Mouse (Mus musculus): ENCODE measurements around the gene Hoxb8. TPM values are rescaled to one million over a fixed set of nuclear protein-coding genes. Genes with fewer than 3 reads are reported as not detected.

Hoxb8 gene
- 1 to 10 TPM in 1 of 2 experiments, under 1 TPM in 1; 0.98 to 1.3 TPM for total RNA-seq (2021)
- long read RNA-seq, experiment 1, result 0 reads
- long read RNA-seq, experiment 2, result 0 reads

DNA sequence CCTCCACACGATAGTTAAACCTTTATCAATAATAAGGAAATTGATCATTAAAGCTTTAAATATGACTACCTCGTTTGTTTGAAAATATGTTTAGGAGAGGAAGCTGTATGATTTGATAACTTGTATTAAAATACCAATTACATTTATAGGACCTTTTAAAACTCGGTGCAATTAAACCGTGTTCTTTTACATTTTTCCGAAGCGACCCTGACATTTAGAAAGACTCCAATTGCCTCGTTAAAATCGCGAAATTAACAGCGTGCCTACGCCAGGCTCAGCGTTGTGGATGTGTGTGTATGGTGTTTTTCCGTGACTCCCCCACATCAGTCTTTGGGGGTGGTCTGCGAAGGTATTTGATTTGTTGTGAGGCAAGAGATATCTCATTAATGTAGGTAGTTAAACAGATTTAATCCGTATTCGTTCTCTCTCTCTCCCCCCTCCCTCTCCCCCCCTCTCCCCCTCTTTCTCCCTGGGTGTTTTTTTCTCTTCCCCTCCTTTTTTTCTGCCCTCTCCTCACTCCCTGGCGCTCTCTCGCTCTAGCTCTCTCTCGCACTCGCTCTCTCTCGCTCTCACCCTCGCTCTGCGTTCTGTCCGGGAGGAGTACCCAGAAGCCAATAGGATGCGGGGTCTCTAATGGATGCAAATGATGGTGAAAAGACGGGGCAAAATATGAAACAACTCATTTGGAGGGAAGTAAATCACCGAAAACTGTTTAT is at the start of gene Hoxb8:
Gene Hoxb8 (plus strand): TSS at position 51 of the 716 bp plus-strand sequence.
- no peak for DNase-seq (ENCODE audit: low spot score in 2 of 2)

GRCm38 (mm10) chr11:96234906-96235305 is 46.8 kb upstream of the Hoxb8 start:
- peak; percentile 28 to 44 for DNase-seq (ENCODE audit: low spot score in 2 of 2)

DNA sequence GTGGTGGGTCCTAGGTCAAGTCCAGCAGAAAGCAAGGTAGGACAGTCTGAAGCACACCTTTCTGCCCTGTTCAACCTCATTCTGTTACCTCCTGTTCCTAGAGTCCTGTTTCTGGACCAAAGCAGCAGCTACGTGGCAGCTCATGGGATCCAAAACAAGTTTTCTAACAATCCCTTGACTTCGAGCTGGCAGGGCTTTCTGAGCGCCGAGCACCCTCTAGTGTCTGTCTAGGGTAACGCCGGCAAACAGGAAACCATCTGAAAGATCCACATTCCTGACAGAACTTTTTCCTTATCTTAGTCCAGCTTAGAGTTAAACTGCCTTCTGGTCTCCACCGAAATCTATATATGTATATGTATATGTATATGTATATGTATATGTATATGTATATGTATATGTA is 41.5 kb upstream of the Hoxb8 start:
- peak in 1 of 2 experiments; percentile 47 for DNase-seq (ENCODE audit: low spot score in 2 of 2)

- no peak for DNase-seq (ENCODE audit: low spot score in 2 of 2)
These were observed 30.8 kb upstream of the Hoxb8 start for GRCm38 (mm10) chr11:96250901-96251300.

- DNase-seq (ENCODE audit: low spot score in 2 of 2), result no peak
These were observed 30.1 kb upstream of the Hoxb8 start for GRCm38 (mm10) chr11:96251480-96252031.

GRCm38 (mm10) chr11:96252541-96253120 is 29.1 kb upstream of the Hoxb8 start:
- no peak for DNase-seq (ENCODE audit: low spot score in 2 of 2)

- DNase-seq (ENCODE audit: low spot score in 2 of 2), result no peak
These were observed 27.5 kb upstream of the Hoxb8 start for GRCm38 (mm10) chr11:96254221-96254620.

GRCm38 (mm10) chr11:96255111-96255995 is 26.4 kb upstream of the Hoxb8 start:
- no peak for DNase-seq (ENCODE audit: low spot score in 2 of 2)

DNA sequence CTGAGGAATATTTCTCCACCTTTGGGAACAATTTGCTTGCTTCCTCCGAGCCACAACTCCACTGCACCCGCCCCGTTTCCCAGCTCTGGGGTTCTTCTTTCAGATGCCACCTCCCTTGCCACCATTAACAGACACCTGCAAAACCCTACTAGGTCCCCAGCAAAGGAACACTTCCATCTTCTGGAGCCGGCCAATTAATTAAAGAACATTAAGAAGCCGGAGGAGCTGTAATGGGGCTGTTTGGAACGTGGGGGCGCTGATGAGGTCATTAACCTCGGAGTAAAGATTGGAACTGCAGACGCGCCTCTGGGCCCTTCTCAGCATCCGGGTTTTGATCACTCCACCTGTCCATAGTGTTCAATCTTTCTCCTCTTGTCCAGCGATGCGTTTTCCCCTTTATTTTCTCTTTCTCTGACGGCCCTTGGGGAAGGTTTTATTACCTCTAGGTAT is 25.7 kb upstream of the Hoxb8 start:
- no peak for DNase-seq (ENCODE audit: low spot score in 2 of 2)

GRCm38 (mm10) chr11:96257141-96257540 is 24.6 kb upstream of the Hoxb8 start:
- DNase-seq (ENCODE audit: low spot score in 2 of 2), result no peak

DNA sequence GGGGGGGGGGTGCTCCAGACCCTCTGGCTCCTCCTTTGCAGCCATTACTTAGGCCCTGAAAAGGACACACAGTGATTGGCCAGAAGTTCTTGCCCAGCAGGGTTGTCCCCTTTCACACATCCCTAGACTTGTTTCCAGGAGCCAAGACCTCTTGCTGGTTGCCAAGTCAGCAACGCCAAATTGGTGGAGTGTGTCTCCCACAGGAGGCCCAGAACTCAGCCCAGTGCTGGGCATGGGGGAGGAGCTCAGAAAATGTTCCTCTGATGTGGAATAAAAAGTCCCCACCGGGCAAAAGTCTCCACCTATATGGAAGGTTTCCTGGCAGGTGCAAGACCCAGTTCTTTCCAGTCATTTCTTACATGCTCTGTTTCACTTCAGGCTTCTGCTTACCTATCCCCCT is 22.7 kb upstream of the Hoxb8 start:
- DNase-seq (ENCODE audit: low spot score in 2 of 2), result no peak

- no peak for DNase-seq (ENCODE audit: low spot score in 2 of 2)
These were observed 22.2 kb upstream of the Hoxb8 start for GRCm38 (mm10) chr11:96259511-96259910.

- no peak for DNase-seq (ENCODE audit: low spot score in 2 of 2)
These were observed 21.3 kb upstream of the Hoxb8 start for GRCm38 (mm10) chr11:96260310-96260970.

DNA sequence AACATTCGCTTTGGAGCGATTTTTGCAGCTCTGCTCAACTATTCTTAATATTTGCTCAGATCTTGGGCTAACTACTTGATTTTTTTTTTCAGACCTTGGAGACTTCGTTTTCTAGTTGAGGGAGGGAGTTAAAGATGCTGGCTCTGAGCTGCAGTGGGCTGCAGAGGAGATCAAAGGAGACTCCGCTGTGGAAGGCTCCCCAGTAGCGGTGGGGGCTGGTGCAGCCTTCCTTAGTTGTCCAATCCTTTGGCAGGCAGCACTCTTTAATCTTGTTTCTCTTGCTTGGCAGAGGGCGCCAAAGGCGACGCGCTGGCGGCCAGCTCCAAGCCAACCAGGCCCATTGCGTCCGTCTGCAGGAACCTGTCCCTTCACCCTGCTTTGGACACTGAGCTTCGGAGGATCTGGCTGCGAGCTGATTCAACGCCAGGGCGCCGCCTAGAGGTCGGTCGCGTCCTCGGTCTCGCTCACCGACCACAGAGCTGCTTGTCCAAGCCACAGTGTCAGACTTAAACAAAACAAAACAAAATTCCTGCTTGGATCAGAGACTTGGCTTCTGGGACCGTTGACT is 20.3 kb upstream of the Hoxb8 start:
- DNase-seq (ENCODE audit: low spot score in 2 of 2), result peak in 1 of 2 experiments; percentile 72

DNA sequence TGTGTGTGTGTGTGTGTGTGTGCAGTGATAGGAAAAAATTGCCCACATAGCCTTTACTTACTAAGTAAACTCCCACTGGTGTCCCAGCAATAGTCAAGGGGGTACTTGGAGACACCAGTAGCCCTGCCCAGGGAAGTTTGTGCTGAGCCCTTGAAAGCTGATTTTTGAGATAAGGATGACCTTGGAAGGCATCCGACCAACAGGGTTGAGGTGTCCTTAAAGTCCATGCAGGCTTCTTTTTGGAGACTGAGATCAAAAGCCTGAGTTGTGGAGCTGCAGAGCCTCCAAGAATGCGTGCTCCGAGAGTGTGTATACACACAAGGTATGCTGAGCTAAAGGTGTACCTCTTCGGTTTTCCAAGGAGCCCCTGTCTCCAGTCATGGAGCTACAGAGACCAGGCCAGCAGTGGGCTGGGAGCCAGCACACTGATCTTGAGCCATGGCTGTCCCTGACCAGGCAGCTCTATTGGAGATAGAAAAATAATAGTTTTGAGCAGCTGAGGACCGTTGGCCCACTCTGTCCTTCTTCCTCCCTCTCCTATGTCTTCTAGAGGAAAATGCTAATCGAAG is 19.4 kb upstream of the Hoxb8 start:
- DNase-seq (ENCODE audit: low spot score in 2 of 2), result no peak

GRCm38 (mm10) chr11:96263636-96264389 is 17.9 kb upstream of the Hoxb8 start:
- DNase-seq (ENCODE audit: low spot score in 2 of 2), result no peak

DNA sequence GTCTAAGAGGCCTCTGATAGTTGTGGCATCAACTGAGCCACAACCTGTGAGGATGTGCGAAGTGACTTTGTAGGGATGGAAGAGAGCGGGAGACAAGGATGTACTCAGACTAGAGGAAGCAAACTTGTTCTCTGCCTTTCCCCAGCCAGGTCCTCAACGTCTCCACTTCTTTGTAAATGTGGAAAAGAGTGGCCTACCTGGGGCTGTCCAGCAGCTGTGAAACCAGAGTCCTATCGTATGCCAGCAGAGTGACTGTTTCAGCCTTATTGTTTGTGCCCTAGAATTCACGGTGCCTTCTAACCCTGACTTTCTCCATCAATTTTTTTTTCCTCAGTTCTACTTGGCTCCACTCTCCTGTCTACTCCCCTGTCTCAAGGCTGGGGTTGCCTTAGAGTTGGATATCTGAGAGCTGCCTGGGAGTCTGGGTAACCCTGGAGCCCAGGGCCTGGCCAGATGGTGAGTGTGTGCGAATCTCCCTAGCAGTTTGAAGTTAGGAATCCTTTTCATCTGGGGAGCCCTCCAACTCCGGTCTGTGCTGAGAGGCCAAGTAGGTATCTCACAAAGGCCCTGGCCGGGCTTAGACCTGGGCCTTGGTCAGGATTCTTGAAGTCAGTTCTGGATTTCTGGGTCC is 17.2 kb upstream of the Hoxb8 start:
- DNase-seq (ENCODE audit: low spot score in 2 of 2), result no peak

DNA sequence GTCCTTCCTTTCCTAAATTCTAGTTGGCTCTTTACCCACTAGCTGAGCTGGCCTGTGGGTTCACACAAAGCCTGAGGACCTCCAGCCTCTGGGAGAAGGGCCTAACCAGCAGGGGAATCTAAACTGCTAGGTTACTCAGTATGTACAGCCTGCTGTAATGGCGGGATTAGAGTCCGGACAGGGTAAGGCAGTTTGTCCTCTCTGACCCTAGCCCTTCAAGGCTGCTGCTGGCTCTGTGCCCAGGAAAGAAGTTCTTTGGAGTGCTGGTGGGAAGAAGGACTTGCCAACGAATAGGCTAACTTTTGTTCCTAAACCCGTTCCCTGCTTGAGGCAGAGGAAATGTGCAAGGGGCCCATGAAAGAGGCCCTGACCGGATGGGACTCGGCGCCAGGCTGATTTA is 15.8 kb upstream of the Hoxb8 start:
- DNase-seq (ENCODE audit: low spot score in 2 of 2), result no peak
